Mouse (Mus musculus) lung, postnatal 14 days (tissue): ENCODE measurements at regions not wholly inside any gene's neighbourhood (a gene's known extent, or its start where the extent isn't known, plus 50 kb on each side); places are given as distances from the start of the nearest gene placed in this dataset.

ENCODE experiments used
- DNase-seq: peaks from one replicate; pipeline ENCODE4 v3.0.0; 2021

GRCm38 (mm10) chr2:148558365-148558764 lies 114.0 kb upstream of the Nxt1 start:
- DNase-seq = no peak

GRCm38 (mm10) chr2:148551207-148551606 lies 107.8 kb upstream of the Cd93 start:
- no peak for DNase-seq

GRCm38 (mm10) chr2:148549618-148550017 lies 106.3 kb upstream of the Cd93 start:
- no peak for DNase-seq

GRCm38 (mm10) chr2:148542340-148542739 lies 99.0 kb upstream of the Cd93 start:
- no peak for DNase-seq

GRCm38 (mm10) chr2:148537914-148538510 lies 94.6 kb upstream of the Cd93 start:
- no peak for DNase-seq

- DNase-seq = no peak
Measured at GRCm38 (mm10) chr2:148537251-148537650, 93.9 kb upstream of the Cd93 start.

- no peak for DNase-seq
Measured at GRCm38 (mm10) chr2:148536608-148537007, 93.2 kb upstream of the Cd93 start.

- DNase-seq = peak; percentile 75
Measured at GRCm38 (mm10) chr2:148535562-148536180, 92.3 kb upstream of the Cd93 start.

GRCm38 (mm10) chr2:148532051-148532450 lies 88.7 kb upstream of the Cd93 start:
- peak; percentile 33 for DNase-seq

- peak; percentile 41 for DNase-seq
Measured at GRCm38 (mm10) chr2:148530546-148530945, 87.2 kb upstream of the Cd93 start.

- DNase-seq = no peak
Measured at GRCm38 (mm10) chr2:148529900-148530299, 86.5 kb upstream of the Cd93 start.

- no peak for DNase-seq
Measured at GRCm38 (mm10) chr2:148527755-148528154, 84.4 kb upstream of the Cd93 start.

- DNase-seq = no peak
Measured at GRCm38 (mm10) chr2:148525496-148525895, 82.1 kb upstream of the Cd93 start.

GRCm38 (mm10) chr2:148523401-148523800 lies 80.0 kb upstream of the Cd93 start:
- no peak for DNase-seq

- DNase-seq = no peak
Measured at GRCm38 (mm10) chr2:148522936-148523335, 79.6 kb upstream of the Cd93 start.

GRCm38 (mm10) chr2:148521966-148522575 lies 78.7 kb upstream of the Cd93 start:
- DNase-seq = peak; percentile 22

GRCm38 (mm10) chr2:148520291-148520690 lies 76.9 kb upstream of the Cd93 start:
- DNase-seq = no peak

GRCm38 (mm10) chr2:148519689-148520290 lies 76.4 kb upstream of the Cd93 start:
- no peak for DNase-seq

GRCm38 (mm10) chr2:148517906-148518305 lies 74.5 kb upstream of the Cd93 start:
- no peak for DNase-seq

GRCm38 (mm10) chr2:148510008-148510681 lies 66.8 kb upstream of the Cd93 start:
- peak; percentile 18 for DNase-seq

- peak; percentile 33 for DNase-seq
Measured at GRCm38 (mm10) chr2:148509357-148509756, 66.0 kb upstream of the Cd93 start.

GRCm38 (mm10) chr2:148507523-148507922 lies 64.2 kb upstream of the Cd93 start:
- DNase-seq = no peak

GRCm38 (mm10) chr2:148506966-148507365 lies 63.6 kb upstream of the Cd93 start:
- DNase-seq = no peak
